Mouse (Mus musculus) mouse embryonic stem cell (cell line): ENCODE results near the gene Cdk5r2.

ENCODE experiments used
- in situ Hi-C, 2 experiments: fragments of 300-500 bp; cut with MboI; formaldehyde crosslinking; loops; 1 replicate in 1 of 2; 3 replicates in 1 of 2; pipeline ENCODE4 v1.14.3; 2019 to 2020; ENCODE audit warnings: low sequenced_read_pairs in 2 of 2, low pct_unique_long_range_greater_than_20kb in 1 of 2, mixed read lengths in 1 of 2; ENCODE audit not compliant: unreplicated experiment in 1 of 2

Cdk5r2 gene

GRCm38 (mm10) chr1:74846341-74846740, 8.4 kb upstream of the Cdk5r2 start:
- in situ Hi-C loops = no loop called here

GRCm38 (mm10) chr1:74848946-74849345, 5.8 kb upstream of the Cdk5r2 start:
- in situ Hi-C loops = no loop called here

DNA sequence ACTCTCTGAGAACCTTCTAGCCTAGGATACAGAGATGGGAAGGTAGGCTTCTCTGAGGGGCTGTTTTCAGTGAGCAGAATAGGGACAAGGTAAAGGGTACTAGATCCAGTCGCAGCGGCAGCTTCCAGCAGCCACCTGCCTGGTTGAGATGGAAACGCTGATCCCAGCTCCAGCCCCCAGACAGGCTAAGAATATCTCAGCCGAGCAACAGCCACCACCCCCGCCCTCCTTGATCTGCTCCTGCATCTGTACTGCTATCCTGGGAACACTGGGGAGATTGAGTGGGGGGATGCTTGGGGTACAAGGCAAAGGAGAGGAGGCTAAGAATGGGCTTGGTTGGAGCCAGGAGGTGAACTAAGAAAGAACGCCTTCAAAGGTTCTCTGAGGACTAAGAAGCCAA, 4.5 kb upstream of the Cdk5r2 start:
- in situ Hi-C loops = no loop called here

DNA sequence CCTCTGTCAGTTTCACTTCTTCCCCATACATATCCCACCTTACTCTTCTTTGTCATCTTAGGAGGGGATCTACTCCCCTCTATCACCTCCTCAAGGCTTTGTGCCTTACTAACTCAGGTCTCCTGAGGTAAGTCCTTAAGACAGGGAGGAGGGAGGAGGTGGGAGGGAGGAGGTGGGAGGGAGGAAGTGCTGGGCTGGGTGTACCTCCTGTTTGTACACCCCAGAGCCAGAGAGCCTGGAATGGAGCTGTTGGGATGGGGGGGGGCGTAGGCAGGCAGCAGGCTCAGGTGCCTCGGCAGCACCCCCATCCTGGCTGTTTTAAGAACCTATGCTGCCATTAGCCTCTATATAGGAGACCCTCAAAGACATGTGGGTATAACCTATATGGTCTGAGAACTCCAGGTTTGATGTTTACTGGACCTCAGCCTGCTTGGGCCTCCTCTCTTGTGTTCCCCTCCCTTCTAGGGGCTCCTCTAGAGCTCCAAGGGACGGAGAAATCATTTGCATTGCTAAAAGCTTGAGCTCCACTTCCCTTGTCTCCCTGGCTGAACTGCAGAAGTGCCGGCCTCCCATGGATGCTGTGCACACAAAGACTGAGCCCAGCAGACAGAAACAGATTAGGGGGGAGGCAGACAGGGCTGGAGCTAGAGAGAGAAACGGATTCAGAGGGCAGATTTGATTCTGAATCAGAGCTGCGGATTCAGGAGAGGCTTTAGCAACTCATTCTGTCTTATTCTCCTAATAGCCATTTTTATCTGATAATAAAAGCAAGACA, 3.5 kb upstream of the Cdk5r2 start:
- in situ Hi-C loops = no loop called here

DNA sequence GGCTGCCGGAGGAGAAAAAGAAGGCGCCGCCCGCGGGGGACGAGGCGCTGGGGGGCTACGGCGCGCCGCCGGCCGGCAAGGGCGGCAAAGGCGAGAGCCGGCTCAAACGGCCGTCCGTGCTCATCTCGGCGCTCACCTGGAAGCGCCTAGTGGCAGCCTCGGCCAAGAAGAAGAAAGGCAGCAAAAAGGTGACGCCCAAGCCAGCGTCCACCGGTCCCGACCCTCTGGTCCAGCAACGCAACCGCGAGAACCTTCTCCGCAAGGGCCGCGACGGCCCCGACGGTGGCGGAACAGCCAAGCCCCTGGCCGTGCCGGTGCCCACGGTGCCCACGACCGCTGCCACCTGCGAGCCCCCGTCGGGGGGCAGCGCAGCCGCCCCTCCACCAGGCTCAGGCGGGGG, 422 bp downstream of the Cdk5r2 start:
- in situ Hi-C loops = no loop called here

GRCm38 (mm10) chr1:74855651-74856438, 1.1 kb downstream of the Cdk5r2 start:
- in situ Hi-C loops = no loop called here

DNA sequence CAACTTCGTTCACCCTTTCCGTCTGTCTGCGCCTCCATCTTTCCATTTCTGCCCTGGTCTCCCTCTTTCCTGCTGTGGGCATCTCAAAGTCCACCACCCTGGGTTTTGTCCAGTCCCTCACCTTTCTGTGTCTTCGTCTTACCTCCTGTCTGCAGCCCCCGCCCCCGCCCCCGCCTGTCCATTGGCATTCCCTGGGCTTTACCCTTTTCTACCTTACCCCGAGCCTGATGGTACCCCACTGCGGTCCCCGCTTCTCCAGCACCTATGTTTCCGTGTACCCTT, 1.6 kb downstream of the Cdk5r2 start:
- in situ Hi-C loops = no loop called here

GRCm38 (mm10) chr1:74856791-74857190, 2.1 kb downstream of the Cdk5r2 start:
- in situ Hi-C loops = no loop called here

GRCm38 (mm10) chr1:74857201-74857600, 2.5 kb downstream of the Cdk5r2 start:
- in situ Hi-C loops = no loop called here

DNA sequence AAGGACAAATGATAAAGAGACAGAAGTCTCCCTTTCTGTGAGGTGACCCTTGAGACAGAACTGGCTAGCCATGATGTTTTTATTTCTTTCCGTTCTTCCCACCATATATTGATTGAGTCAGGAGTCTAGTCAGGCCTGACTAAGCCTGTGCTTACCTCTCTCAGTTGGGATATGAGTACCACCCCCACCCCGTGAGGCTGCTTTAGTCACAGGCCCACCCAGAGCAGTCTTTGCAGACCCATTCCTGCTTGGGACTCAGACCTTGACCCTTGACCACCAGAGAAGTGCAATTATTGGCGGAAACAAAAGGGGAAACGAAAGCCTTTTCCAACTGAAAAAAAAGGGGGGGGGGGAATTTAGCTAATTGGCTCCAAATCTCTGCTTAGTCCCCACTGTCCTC, 2.9 kb downstream of the Cdk5r2 start:
- in situ Hi-C loops = no loop called here

GRCm38 (mm10) chr1:74858171-74858719, 3.5 kb downstream of the Cdk5r2 start:
- in situ Hi-C loops = no loop called here

- in situ Hi-C loops = no loop called here
These were observed 4.1 kb downstream of the Cdk5r2 start for GRCm38 (mm10) chr1:74858805-74859204.

DNA sequence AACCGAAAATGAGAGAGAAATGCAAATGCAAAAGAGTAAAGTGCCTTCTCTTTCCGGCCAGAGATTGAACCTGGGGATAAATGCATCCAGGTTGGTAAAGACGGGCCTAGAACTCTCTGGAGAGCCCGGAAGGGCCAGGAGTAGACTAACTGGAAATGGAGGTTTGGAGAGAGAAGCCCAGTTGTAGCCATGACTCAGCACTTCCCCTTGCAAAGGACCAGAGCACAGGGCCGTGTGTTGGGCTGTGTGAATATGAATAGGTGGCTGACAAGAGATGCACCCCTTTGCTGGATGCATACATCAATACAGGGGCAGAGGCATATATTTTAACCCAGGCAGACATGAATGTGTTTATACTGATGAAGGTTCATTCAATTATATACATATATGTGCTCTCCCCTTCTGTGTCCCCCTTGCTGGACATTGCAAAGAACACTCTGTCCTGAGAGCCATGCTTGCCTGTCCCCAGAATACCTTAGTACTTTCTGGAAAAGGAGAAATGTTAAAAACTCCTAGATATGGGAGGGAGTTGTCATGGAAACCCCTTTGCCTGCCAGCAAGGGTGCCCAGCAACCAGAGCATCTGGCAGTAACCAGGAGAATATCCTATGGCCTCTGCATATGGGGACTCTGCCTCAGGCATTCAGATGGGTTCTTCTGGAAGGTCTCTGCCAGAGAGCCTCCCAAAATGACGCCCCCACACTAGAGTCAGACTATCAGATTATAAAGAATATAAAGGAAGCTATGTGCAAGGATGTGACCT, 4.7 kb downstream of the Cdk5r2 start:
- in situ Hi-C loops = no loop called here

DNA sequence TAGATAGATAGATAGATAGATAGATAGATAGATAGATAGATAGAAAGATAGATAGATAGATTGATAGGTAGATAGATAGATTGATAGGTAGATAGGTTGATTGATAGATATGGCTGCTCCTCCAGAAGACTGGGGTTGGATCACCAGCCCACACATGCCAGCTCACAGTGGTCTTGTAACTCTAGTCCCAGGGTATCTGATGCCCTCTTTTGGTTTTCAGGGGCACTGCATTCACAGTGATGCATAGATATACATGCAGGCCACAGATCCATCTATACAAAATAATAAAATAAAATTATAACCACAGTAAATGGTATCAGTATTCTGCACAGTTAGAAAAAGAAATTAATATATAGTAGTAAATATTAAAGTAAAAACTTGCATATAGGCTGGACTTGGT, 7.0 kb downstream of the Cdk5r2 start:
- in situ Hi-C loops = no loop called here

DNA sequence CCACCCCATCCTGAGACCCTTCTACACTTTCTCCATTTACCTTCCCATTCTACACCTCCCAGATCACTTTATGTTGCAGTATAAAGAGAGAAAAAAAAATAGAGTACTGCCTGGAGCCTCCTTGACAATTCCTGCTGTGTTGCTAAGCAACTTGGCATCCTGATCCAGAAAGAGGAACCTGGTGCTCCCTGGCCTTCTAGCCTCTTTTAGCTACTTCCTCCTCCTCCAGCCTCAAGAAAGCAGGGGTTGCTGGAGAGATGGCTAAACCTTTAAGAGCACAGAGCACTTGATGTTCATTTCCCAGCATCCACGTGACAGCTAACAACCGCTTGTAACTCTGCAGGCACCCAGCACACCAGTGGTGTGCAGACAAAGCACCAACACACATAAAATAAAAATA, 17.5 kb downstream of the Cdk5r2 start:
- in situ Hi-C loops = no loop called here

DNA sequence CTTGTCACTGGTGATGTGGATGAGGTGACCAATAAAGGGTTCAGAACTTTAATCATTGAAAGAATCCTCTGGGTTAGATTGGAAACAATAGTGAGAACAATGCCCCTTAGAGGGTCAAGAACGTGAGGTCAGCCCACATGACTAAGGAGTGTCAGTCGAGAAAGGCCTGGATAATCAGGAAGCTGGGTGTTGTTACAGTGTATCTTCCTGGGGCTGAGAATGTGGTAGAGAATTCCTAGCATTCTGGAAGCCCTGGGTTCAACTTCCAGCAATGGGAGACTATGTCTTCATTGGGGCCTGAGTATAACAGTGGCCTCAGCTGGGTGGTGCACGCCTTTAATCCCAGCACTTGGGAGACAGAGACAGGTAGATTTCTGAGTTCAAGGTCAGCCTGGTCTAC, 22.5 kb downstream of the Cdk5r2 start:
- in situ Hi-C loops = no loop called here

GRCm38 (mm10) chr1:74880785-74881360, 26.1 kb downstream of the Cdk5r2 start:
- in situ Hi-C loops = loop anchor here in 1 of 2 experiments (5.0 kb wide), 2 partner anchors 74 to 109 kb away; partner anchors contain the start of gene Wnt6

DNA sequence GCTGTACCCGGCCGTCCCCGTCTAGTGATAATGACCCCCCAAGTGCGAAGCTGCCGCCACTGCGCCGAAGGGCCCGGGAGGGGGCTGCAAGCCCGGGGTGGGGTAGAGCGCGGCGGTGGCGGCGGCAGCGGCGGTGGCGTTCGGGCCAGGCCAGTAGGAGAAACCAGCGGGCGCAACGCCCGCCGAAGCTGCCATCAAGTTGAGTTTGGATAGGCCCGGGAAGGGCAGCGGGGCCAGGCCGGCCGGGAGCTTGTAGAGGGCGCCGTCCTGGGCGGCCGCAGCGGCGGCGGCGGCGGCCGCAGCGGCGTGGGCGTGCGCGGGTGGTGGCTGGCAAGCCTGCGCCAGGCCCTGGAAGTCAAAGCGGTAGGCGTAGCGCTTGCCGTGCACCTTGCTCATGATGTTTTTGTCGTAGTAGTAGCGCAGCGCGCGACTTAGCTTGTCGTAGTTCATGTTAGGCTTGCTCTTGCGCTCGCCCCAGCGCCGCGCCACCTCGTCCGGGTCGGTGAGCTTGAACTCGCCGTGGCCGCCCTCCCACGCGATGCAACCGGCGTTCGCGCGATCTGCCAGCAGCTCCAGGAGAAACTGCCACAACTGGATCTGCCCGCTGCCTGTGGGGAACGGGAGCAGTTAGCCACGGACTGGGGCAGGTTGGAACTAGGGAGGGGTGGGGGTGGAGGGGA, 27.5 kb downstream of the Cdk5r2 start:
- in situ Hi-C loops = loop anchor here in 1 of 2 experiments (5.0 kb wide), 2 partner anchors 75 to 110 kb away; partner anchors contain the start of gene Wnt6
